Mouse (Mus musculus): ENCODE data around the gene Arvcf.

Gene Arvcf

GRCm38 (mm10) chr16:18447243-18447642 is 99.3 kb downstream of the Arvcf start:
- DNase-seq = no peak

GRCm38 (mm10) chr16:18448104-18448503 is 100.1 kb downstream of the Arvcf start:
- DNase-seq = no peak

- no peak for DNase-seq
These were observed 101.0 kb downstream of the Arvcf start for GRCm38 (mm10) chr16:18449005-18449404.

- DNase-seq = peak; percentile 85
These were observed 103.7 kb downstream of the Arvcf start for GRCm38 (mm10) chr16:18451486-18452181.

- DNase-seq = peak; percentile 62
These were observed 104.4 kb downstream of the Arvcf start for GRCm38 (mm10) chr16:18452361-18452862.

GRCm38 (mm10) chr16:18453846-18454245 is 105.9 kb downstream of the Arvcf start:
- DNase-seq = no peak

GRCm38 (mm10) chr16:18455407-18455806 is 107.4 kb downstream of the Arvcf start:
- no peak for DNase-seq
